Comparison of ENCODE assay signal across 8 mouse cellular contexts in genomic region chr17:45685171-45686092, GRCm38 (mm10). TPM values are rescaled to one million over a fixed set of nuclear protein-coding genes. Genes with fewer than 3 reads are reported as not detected.
A peak's percentile ranks its signal among the peaks of the same experiment; 100 is the strongest.
DNase-seq lines count a peak whose midpoint lies in the region; ATAC-seq and TF ChIP-seq lines count a peak whose summit lies in the region.

No protein-coding gene starts in this region.

- H3K36me3 ChIP-seq in intestine, embryonic 14.5 days (ENCODE audit: control insufficient read depth, insufficient read depth, low read length), result no peaks in the 10 kb centered on the region
- peaks cover 7% of the 10 kb centered on the region; the same call in 1 of the 2 replicates for H3K36me3 ChIP-seq in liver, embryonic 12.5 days

- H3K9me3 ChIP-seq in intestine, embryonic 14.5 days (ENCODE audit: control insufficient read depth, low read length), result no peaks in the 10 kb centered on the region
- no peaks in the 10 kb centered on the region for H3K9me3 ChIP-seq in liver, embryonic 12.5 days (replicated peaks)

- DNase-seq in right cerebral cortex, adult 18-20 months, result peak; percentile 52
- DNase-seq in right cerebral cortex, postnatal 36 days (ENCODE audit: low spot score in 2 of 2), result no peak
- DNase-seq in cerebellum, postnatal 10 days, result peak; percentile 73 to 75
- DNase-seq in gastrocnemius, adult 2 months, result peak; percentile 69
- DNase-seq in intestine, embryonic 14.5 days (ENCODE audit: low spot score), result peak; percentile 74
- DNase-seq in neural tube, embryonic 10.5 days (ENCODE audit: extremely low spot score, low spot score), result peak; percentile 74
- peak; percentile 40 for DNase-seq in thymus, postnatal 0 days (ENCODE audit: low spot score)

- peak overlapping the region; percentile 94 for H3K4me3 ChIP-seq in gastrocnemius, adult 2 months
- H3K4me3 ChIP-seq in intestine, embryonic 14.5 days (ENCODE audit: low read depth, low read length), result peak overlapping the region; percentile 92
- H3K4me3 ChIP-seq in liver, embryonic 12.5 days, result peak overlapping the region; percentile 84

- peak overlapping the region; percentile 69 for H3K9ac ChIP-seq in intestine, embryonic 14.5 days (ENCODE audit: low read length)
- H3K9ac ChIP-seq in liver, embryonic 12.5 days, result peak overlapping the region; percentile 93

- peak overlapping the region; percentile 65 for H3K4me2 ChIP-seq in intestine, embryonic 14.5 days (ENCODE audit: low read length)
- H3K4me2 ChIP-seq in liver, embryonic 12.5 days, result peak overlapping the region; percentile 93

- WGBS in intestine, embryonic 14.5 days, result 1% methylated on average over 54 of the region's 58 CpGs
- WGBS in liver, embryonic 12.5 days (ENCODE audit: insufficient replicate concordance), result under 1% methylated on average over 58 of the region's 58 CpGs

- intact Hi-C loops in gastrocnemius, adult 2 months (cut with DNase I), result no loop called here

- H3K4me1 ChIP-seq in intestine, embryonic 14.5 days (replicated peaks; ENCODE audit: control insufficient read depth, insufficient read depth, low read length), result peaks cover 11% of the 10 kb centered on the region
- H3K4me1 ChIP-seq in liver, embryonic 12.5 days, result peaks cover 48% of the 10 kb centered on the region

- peak; percentile 67 for ATAC-seq in intestine, embryonic 14.5 days (replicated peaks; ENCODE audit: low FRiP score, low TSS enrichment, low read depth)
- peak; percentile 50 for ATAC-seq in liver, embryonic 12.5 days

- H3K27me3 ChIP-seq in intestine, embryonic 14.5 days (replicated peaks; ENCODE audit: control insufficient read depth, insufficient read depth, low read length), result no peaks in the 10 kb centered on the region
- H3K27me3 ChIP-seq in liver, embryonic 12.5 days (replicated peaks), result 0 out of 2 replicates have a peak, but pooled peaks cover 7% of the 10 kb centered on the region

- H3K27ac ChIP-seq in gastrocnemius, adult 2 months, result peak overlapping the region; percentile 98
- peak overlapping the region; percentile 79 for H3K27ac ChIP-seq in intestine, embryonic 14.5 days (ENCODE audit: low read depth)
- H3K27ac ChIP-seq in liver, embryonic 12.5 days, result peak overlapping the region; percentile 75

- TF ChIP-seq CTCF in gastrocnemius, adult 2 months (IDR thresholded peaks at IDR 0.05), result no peak

RNA-seq across cellular contexts. Expression of gene Mrpl14, which starts 0.7 kb away (rescaled TPM):
- 100 to 1,000 TPM in 1 of 2 experiments, 10 to 100 TPM in 1; 99.5 to 139 TPM for total RNA-seq in gastrocnemius, adult 2 months (2021)
- 168 and 173 TPM in 2 replicates for polyA plus RNA-seq in intestine, embryonic 14.5 days (2014; fragmentation: Nextera tagmentation; extraction: Ambion mirVana)
- polyA plus RNA-seq in liver, embryonic 12.5 days (2016; fragmentation: Nextera tagmentation; extraction: Ambion mirVana), result 148 and 151 TPM in 2 replicates
- polyA plus RNA-seq in thymus, postnatal 0 days (2015; fragmentation: Nextera tagmentation; extraction: Ambion mirVana), result 174 and 197 TPM in 2 replicates

RNA-seq across cellular contexts. Expression of gene Tmem63b, which starts 1.3 kb away (rescaled TPM):
- 10 to 100 TPM; 66.5 to 81.6 TPM for total RNA-seq in gastrocnemius, adult 2 months (2021)
- 25.2 and 29.3 TPM in 2 replicates for polyA plus RNA-seq in intestine, embryonic 14.5 days (2014; fragmentation: Nextera tagmentation; extraction: Ambion mirVana)
- 12.9 and 13.7 TPM in 2 replicates for polyA plus RNA-seq in liver, embryonic 12.5 days (2016; fragmentation: Nextera tagmentation; extraction: Ambion mirVana)
- 16.6 and 18.6 TPM in 2 replicates for polyA plus RNA-seq in thymus, postnatal 0 days (2015; fragmentation: Nextera tagmentation; extraction: Ambion mirVana)

RNA-seq across cellular contexts. Expression of gene Capn11, which starts 26.3 kb away (rescaled TPM):
- under 1 TPM; 0.59 to 0.98 TPM for total RNA-seq in gastrocnemius, adult 2 months (2021)
- polyA plus RNA-seq in intestine, embryonic 14.5 days (2014; fragmentation: Nextera tagmentation; extraction: Ambion mirVana), result not detected in 2 replicates
- 0.38 and 0.39 TPM in 2 replicates for polyA plus RNA-seq in liver, embryonic 12.5 days (2016; fragmentation: Nextera tagmentation; extraction: Ambion mirVana)
- polyA plus RNA-seq in thymus, postnatal 0 days (2015; fragmentation: Nextera tagmentation; extraction: Ambion mirVana), result 0.05 TPM in 1 of 2 replicates, not detected in the other

RNA-seq across cellular contexts. Expression of gene 1600014C23Rik, which starts 48.2 kb away (rescaled TPM):
- under 1 TPM in 1 of 2 experiments, not detected in 1; 0.50 TPM for total RNA-seq in gastrocnemius, adult 2 months (2021)
- not detected in 2 replicates for polyA plus RNA-seq in intestine, embryonic 14.5 days (2014; fragmentation: Nextera tagmentation; extraction: Ambion mirVana)
- not detected in 2 replicates for polyA plus RNA-seq in liver, embryonic 12.5 days (2016; fragmentation: Nextera tagmentation; extraction: Ambion mirVana)
- not detected in 2 replicates for polyA plus RNA-seq in thymus, postnatal 0 days (2015; fragmentation: Nextera tagmentation; extraction: Ambion mirVana)

Comparison
In these comparisons a context has a peak if more than half of its experiments do, and no peak if none do; other contexts are left out.
1. DNase-seq: peak in right cerebral cortex, adult 18-20 months (single experiment), cerebellum, postnatal 10 days (2 of 2), gastrocnemius, adult 2 months (single experiment), intestine, embryonic 14.5 days (single experiment), neural tube, embryonic 10.5 days (single experiment) and thymus, postnatal 0 days (single experiment); none in right cerebral cortex, postnatal 36 days (0 of 2).
2. Peak in every context shown above with its lines, with median percentiles within 50 percentile points of each other: H3K27ac ChIP-seq and H3K4me3 ChIP-seq.